Mouse (Mus musculus) ES-E14 (cell line): ENCODE measurements around the gene Fancd2. TPM values are rescaled to one million over a fixed set of nuclear protein-coding genes. Genes with fewer than 3 reads are reported as not detected.
A peak's percentile ranks its signal among the peaks of the same experiment; 100 is the strongest.

Experiments used
- DNase-seq: peaks from one replicate; pipeline ENCODE4 v3.0.0-alpha.2; 2013; ENCODE audit warnings: low read depth, low spot score
- H3K27ac ChIP-seq: 2 replicates; pipeline ENCODE4 v1.5.1; 2012; ENCODE audit warnings: low read depth, mild to moderate bottlenecking, low read length, moderate library complexity, mixed read lengths; ENCODE audit not compliant: poor library complexity, insufficient read depth, severe bottlenecking
- H3K36me3 ChIP-seq: 2 replicates; pipeline ENCODE4 v1.6.1; 2012; ENCODE audit warnings: mild to moderate bottlenecking, low read length, moderate library complexity, mixed read lengths; ENCODE audit not compliant: control insufficient read depth, poor library complexity, insufficient read depth, severe bottlenecking
- H3K4me1 ChIP-seq, 2 experiments: fragments of 150-350 bp in 1 of 2; sonication (generic) in 1 of 2; 2 replicates each; pipeline ENCODE4 v1.6.1; 2012; ENCODE audit warnings: low read length in 2 of 2, mild to moderate bottlenecking in 1 of 2, mixed read lengths in 1 of 2; ENCODE audit not compliant: control insufficient read depth in 2 of 2, insufficient read depth in 2 of 2, poor library complexity in 1 of 2
- H3K4me3 ChIP-seq, 2 experiments: fragments of 150-350 bp in 1 of 2; sonication (generic) in 1 of 2; 2 replicates each; pipeline ENCODE4 v1.5.1; 2012; ENCODE audit warnings: low read length in 2 of 2, low read depth in 1 of 2, mild to moderate bottlenecking in 1 of 2, mixed read lengths in 1 of 2; ENCODE audit not compliant: insufficient read depth in 1 of 2, poor library complexity in 1 of 2, severe bottlenecking in 1 of 2
- H3K9ac ChIP-seq: 2 replicates; pipeline ENCODE4 v1.6.1; 2012; ENCODE audit warnings: low read depth, mild to moderate bottlenecking, low read length, mixed read lengths; ENCODE audit not compliant: poor library complexity, insufficient read depth, severe bottlenecking
- H3K9me3 ChIP-seq: fragments of 150-350 bp; sonication (generic); 2 replicates; pipeline ENCODE4 v1.6.1; 2012; ENCODE audit warnings: low read depth, mild to moderate bottlenecking, low read length; ENCODE audit not compliant: control insufficient read depth, insufficient read depth
- CHD2 ChIP-seq: IDR thresholded peaks from 2 replicates; pipeline ENCODE4 v1.6.1; 2014; ENCODE audit warnings: mild to moderate bottlenecking, low read depth, low read length, inconsistent platforms
- HCFC1 ChIP-seq: IDR thresholded peaks from 2 replicates; pipeline ENCODE4 v1.6.1; 2012; ENCODE audit warnings: low read length, inconsistent platforms, borderline replicate concordance; ENCODE audit not compliant: insufficient read depth
- MAFK ChIP-seq: IDR thresholded peaks from 2 replicates; pipeline ENCODE4 v1.6.1; 2014; ENCODE audit warnings: mild to moderate bottlenecking, low read depth, low read length, inconsistent platforms; ENCODE audit not compliant: insufficient read depth
- ZC3H11A ChIP-seq: IDR thresholded peaks from 2 replicates; pipeline ENCODE4 v1.6.1; 2012; ENCODE audit warnings: low read depth, mild to moderate bottlenecking, inconsistent platforms, low read length, borderline replicate concordance
- ZNF384 ChIP-seq: IDR thresholded peaks from 2 replicates; pipeline ENCODE4 v1.6.1; 2012; ENCODE audit warnings: low read depth, low read length, inconsistent platforms
- in situ Hi-C, 2 experiments: fragments of 600-800 bp; cut with MboI; formaldehyde crosslinking; loops; one replicate each; pipeline ENCODE4 v1.15.1; 2025; ENCODE audit warnings: low sequenced_read_pairs in 2 of 2, inconsistent platforms in 1 of 2; ENCODE audit not compliant: unreplicated experiment in 2 of 2
- total RNA-seq: library from RNA; depleted of rRNA; stranded (reverse); fragments of 300-350 nt; gene quantifications from 2 replicates; pipeline ENCODE4 v1.2.3, GENCODE M21; 2012

Gene Fancd2
- total RNA-seq, 1 experiment = 34.7 TPM

- TF ChIP-seq MAFK (no peak), CHD2 (no peak), HCFC1 (no peak), ZNF384 (no peak), ZC3H11A (no peak)
- H3K36me3 ChIP-seq = 0 out of 2 replicates have a peak, but pooled peaks cover 2% of the 10 kb centered on the region
- DNase-seq = no peak
- no peak overlapping the region; the same call in 1 of the 2 replicates for H3K27ac ChIP-seq
- H3K4me1 ChIP-seq = peaks cover 0 to 8% of the 10 kb centered on the region in 2 experiments; a peak in 2 of 4 replicates
- no peak overlapping the region for H3K4me3 ChIP-seq
- no peaks in the 10 kb centered on the region for H3K9me3 ChIP-seq
- in situ Hi-C loops = no loop called here
- no peak overlapping the region; the same call in 1 of the 2 replicates for H3K9ac ChIP-seq
Measured at GRCm38 (mm10) chr6:113602821-113603220, 71.3 kb downstream of the Fancd2 start.

- Histone ChIP-seq H3K9ac (peak overlapping the region; percentile 93; the same call in 1 of the 2 replicates), H3K4me1 (peaks cover 0 to 10% of the 10 kb centered on the region in 2 experiments; a peak in 2 of 4 replicates), H3K9me3 (no peaks in the 10 kb centered on the region), H3K27ac (no peak overlapping the region), H3K4me3 (peak overlapping the region; percentile 84 to 92), H3K36me3 (no peaks in the 10 kb centered on the region)
- TF ChIP-seq ZNF384 (no peak), MAFK (no peak), HCFC1 (no peak), ZC3H11A (no peak), CHD2 (no peak)
- no peak for DNase-seq
- in situ Hi-C loops = no loop called here
Measured at GRCm38 (mm10) chr6:113603993-113604392, 72.5 kb downstream of the Fancd2 start.

- Histone ChIP-seq H3K4me1 (peaks cover 0 to 9% of the 10 kb centered on the region in 2 experiments; a peak in 2 of 4 replicates), H3K9ac (peak within 1 kb of the TSS; percentile 93), H3K4me3 (peak within 1 kb of the TSS; percentile 84 to 92), H3K9me3 (no peaks in the 10 kb centered on the region), H3K36me3 (0 out of 2 replicates have a peak, but pooled peaks cover 2% of the 10 kb centered on the region), H3K27ac (peak within 1 kb of the TSS; percentile 20; the same call in 1 of the 2 replicates)
- DNase-seq = peak; percentile 81
- in situ Hi-C loops = no loop called here
- TF ChIP-seq CHD2 = no peak
- TF ChIP-seq HCFC1 = 0 out of 2 replicates have a peak, but pooled peaks have one; percentile 29
Measured at GRCm38 (mm10) chr6:113604432-113605223, 73.1 kb downstream of the Fancd2 start, which contains the start of gene Brk1. Brk1 (plus strand) TSS chr6:113604772.

- in situ Hi-C loops = no loop called here
- H3K27ac ChIP-seq = no peak overlapping the region
- no peak for TF ChIP-seq CHD2
- TF ChIP-seq MAFK = no peak
- no peak for TF ChIP-seq HCFC1
- no peak for TF ChIP-seq ZC3H11A
- no peak for TF ChIP-seq ZNF384
- H3K9ac ChIP-seq = peak overlapping the region; percentile 93
- peak overlapping the region; percentile 84 to 92 for H3K4me3 ChIP-seq
- H3K4me1 ChIP-seq = peaks cover 0 to 7% of the 10 kb centered on the region in 2 experiments; a peak in 2 of 4 replicates
- DNase-seq = no peak
- H3K36me3 ChIP-seq = 0 out of 2 replicates have a peak, but pooled peaks cover 2% of the 10 kb centered on the region
- H3K9me3 ChIP-seq = no peaks in the 10 kb centered on the region
Measured at GRCm38 (mm10) chr6:113605224-113605545, 73.7 kb downstream of the Fancd2 start.
